Mouse (Mus musculus): ENCODE measurements at regions not wholly inside any gene's neighbourhood (a gene's known extent, or its start where the extent isn't known, plus 50 kb on each side); places are given as distances from the start of the nearest gene placed in this dataset.

- TF ChIP-seq MYOG (IDR thresholded peaks at IDR 0.05; ENCODE audit: control insufficient read depth, extremely low read depth, insufficient read length), result no peak
- no peak for TF ChIP-seq USF1 (IDR thresholded peaks at IDR 0.05; ENCODE audit: low read depth)
- no peak for TF ChIP-seq CTCF (IDR thresholded peaks at IDR 0.05; ENCODE audit: control insufficient read depth, insufficient read depth, insufficient read length)
- TF ChIP-seq MYOD1 (IDR thresholded peaks at IDR 0.05; ENCODE audit: control insufficient read depth, insufficient read length, low read depth), result no peak
Observed at GRCm38 (mm10) chr13:90673079-90673478, 232.1 kb downstream of the Atp6ap1l start.
